In the genomic region with DNA sequence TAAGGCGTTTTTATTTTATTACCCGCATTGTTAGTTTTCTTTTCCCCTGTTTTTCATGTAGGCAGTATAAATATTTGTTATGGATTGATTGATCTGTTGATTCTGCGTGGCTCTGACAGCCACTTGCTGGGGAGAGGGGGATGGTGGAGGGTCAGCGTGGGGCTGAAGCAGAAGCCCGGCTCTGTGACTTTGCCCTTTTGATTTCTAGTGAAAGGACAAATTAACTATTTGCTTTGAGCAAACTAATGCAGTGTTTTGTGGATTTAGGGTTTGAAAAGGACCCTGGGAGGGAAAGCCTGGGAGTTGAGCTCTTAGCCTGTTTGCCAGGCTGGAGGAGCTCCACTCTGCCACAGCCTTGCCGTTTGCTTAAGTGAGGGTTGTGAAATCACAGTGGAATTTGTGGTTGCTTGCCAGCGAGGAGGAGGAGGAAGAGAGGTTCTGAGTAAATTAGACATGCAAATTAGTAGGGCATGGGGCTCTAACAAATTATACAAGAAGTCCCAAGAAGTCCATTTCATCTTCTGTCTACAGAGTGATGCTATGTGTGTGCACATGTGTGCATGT, we compare ENCODE assay signal across 8 mouse cellular contexts.
DNase-seq lines count a peak whose midpoint lies in the region; ATAC-seq and TF ChIP-seq lines count a peak whose summit lies in the region.

No protein-coding gene starts in this region.

- H3K4me1 ChIP-seq in liver, adult 2 months (ENCODE audit: control insufficient read depth, insufficient read depth, low read length): peaks cover 39% of the 10 kb centered on the region
- peaks cover 34% of the 10 kb centered on the region for H3K4me1 ChIP-seq in stomach, embryonic 15.5 days

- H3K79me2 ChIP-seq in liver, adult 2 months (ENCODE audit: control insufficient read depth, insufficient read depth, low read length): peaks cover 19% of the 10 kb centered on the region

- no peak for TF ChIP-seq CTCF in liver, adult 2 months (IDR thresholded peaks at IDR 0.05; ENCODE audit: low read depth, low read length)

- H3K4me3 ChIP-seq in liver, adult 2 months (ENCODE audit: insufficient read depth, low read depth, low read length): no peak overlapping the region
- no peak overlapping the region for H3K4me3 ChIP-seq in stomach, embryonic 15.5 days (replicated peaks)

- DNase-seq in 3134 (ENCODE audit: extremely low read depth, insufficient read length, low spot score) (peak; percentile 40), 3T3-L1 (ENCODE audit: low read depth, low spot score) (peak; percentile 37)
- DNase-seq in fibroblast of lung, adult 2 months (ENCODE audit: low read depth): peak; percentile 57
- DNase-seq in liver, adult 2 months (ENCODE audit: extremely low read depth, low read depth, low spot score): peak; percentile 99
- no peak for DNase-seq in cerebellum, adult 11 months
- no peak for DNase-seq in cerebellum, postnatal 4 days (ENCODE audit: low spot score in 2 of 2)
- no peak for DNase-seq in layer of hippocampus, postnatal 36 days

- peak overlapping the region; percentile 13; the same call in 1 of the 2 replicates for H3K4me2 ChIP-seq in stomach, embryonic 15.5 days

- no peaks in the 10 kb centered on the region for H3K36me3 ChIP-seq in liver, adult 2 months (ENCODE audit: control insufficient read depth, insufficient read depth, low read length)
- no peaks in the 10 kb centered on the region for H3K36me3 ChIP-seq in stomach, embryonic 15.5 days

- TF ChIP-seq POLR2A in liver, adult 2 months (IDR thresholded peaks at IDR 0.05; ENCODE audit: extremely low read depth, insufficient read depth, low read length): no peak

- H3K27ac ChIP-seq in liver, adult 2 months (replicated peaks; ENCODE audit: insufficient read depth, low read depth, low read length): peak overlapping the region; percentile 94
- peak overlapping the region; percentile 60; the same call in 1 of the 2 replicates for H3K27ac ChIP-seq in stomach, embryonic 15.5 days

- H3K27me3 ChIP-seq in liver, adult 2 months (ENCODE audit: control insufficient read depth, insufficient read depth, low read length): no peaks in the 10 kb centered on the region
- no peaks in the 10 kb centered on the region for H3K27me3 ChIP-seq in stomach, embryonic 15.5 days (replicated peaks)

- no peaks in the 10 kb centered on the region for H3K9me3 ChIP-seq in stomach, embryonic 15.5 days

- 12% methylated on average over 7 of the region's 7 CpGs for WGBS in liver, adult 2 months
- WGBS in stomach, embryonic 15.5 days: 22% methylated on average over 7 of the region's 7 CpGs

- peak overlapping the region; percentile 80; the same call in 1 of the 2 replicates for H3K9ac ChIP-seq in liver, adult 2 months (ENCODE audit: low read depth, low read length)
- H3K9ac ChIP-seq in stomach, embryonic 15.5 days: no peak overlapping the region

- ATAC-seq in stomach, embryonic 15.5 days (ENCODE audit: insufficient read depth, low FRiP score, low read depth): peak; percentile 83

Comparison
In these comparisons a context has a peak if more than half of its experiments do, and no peak if none do; other contexts are left out.
1. DNase-seq: peak in 3134 (single experiment), 3T3-L1 (single experiment), fibroblast of lung, adult 2 months (single experiment) and liver, adult 2 months (single experiment); none in cerebellum, adult 11 months (single experiment), cerebellum, postnatal 4 days (0 of 2) and layer of hippocampus, postnatal 36 days (0 of 2).